Mouse (Mus musculus) stomach, postnatal 0 days (tissue): Measurements from ENCODE around the gene Fam198a.

Experiments
- CTCF ChIP-seq: IDR thresholded peaks from 2 replicates; pipeline ENCODE4 v1.5.1; 2016; ENCODE audit warnings: antibody characterized with exemption, low read depth, mild to moderate bottlenecking, moderate library complexity
- EP300 ChIP-seq: optimal IDR thresholded peaks from 2 replicates; pipeline ENCODE3; 2016; ENCODE audit warnings: antibody characterized with exemption

GRCm38 (mm10) chr9:121908321-121908720, 42.5 kb upstream of the Fam198a start:
- TF ChIP-seq CTCF (no peak), EP300 (no peak)
